Mouse (Mus musculus): ENCODE data around the gene Acsl3.
A peak's percentile ranks its signal among the peaks of the same experiment; 100 is the strongest.

The Acsl3 gene

DNA sequence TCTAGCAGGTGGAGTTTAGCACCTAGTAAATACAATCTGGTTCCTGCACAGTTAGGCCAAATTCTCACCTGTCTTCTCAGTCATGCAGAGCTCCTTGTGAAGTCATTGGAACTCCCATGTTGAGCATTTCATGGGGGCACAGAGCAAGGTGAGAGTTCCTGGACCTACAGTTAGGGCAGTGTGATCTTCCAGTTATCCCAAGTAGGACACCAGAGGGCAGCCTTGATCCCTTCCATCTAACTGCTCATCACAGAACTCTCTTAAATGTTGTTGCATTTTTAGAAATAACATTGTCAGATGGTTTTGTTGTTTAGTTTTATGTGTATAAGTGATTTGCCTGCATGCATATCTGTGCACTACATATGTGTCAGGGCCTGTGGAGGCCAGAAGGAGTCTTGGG, 29.2 kb downstream of the Acsl3 start:
- DNase-seq (ENCODE audit: low read depth): peak; percentile 29

DNA sequence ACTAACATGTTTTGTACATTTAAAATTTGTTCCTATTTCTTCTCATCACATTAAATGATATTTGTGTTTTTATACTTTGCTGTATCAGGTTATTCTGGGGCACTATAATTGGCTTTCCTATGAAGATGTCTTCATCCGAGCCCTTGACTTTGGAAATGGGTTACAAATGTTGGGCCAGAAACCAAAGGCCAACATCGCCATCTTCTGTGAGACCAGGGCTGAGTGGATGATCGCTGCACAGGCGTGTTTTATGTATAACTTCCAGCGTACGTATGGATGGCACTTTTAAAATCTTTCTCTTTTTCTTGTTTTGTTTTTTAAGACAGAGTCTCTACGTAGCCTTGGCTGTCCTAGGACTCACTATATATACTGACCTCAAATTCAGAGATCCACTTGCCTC, 30.5 kb downstream of the Acsl3 start:
- no peak for DNase-seq (ENCODE audit: low read depth)

DNA sequence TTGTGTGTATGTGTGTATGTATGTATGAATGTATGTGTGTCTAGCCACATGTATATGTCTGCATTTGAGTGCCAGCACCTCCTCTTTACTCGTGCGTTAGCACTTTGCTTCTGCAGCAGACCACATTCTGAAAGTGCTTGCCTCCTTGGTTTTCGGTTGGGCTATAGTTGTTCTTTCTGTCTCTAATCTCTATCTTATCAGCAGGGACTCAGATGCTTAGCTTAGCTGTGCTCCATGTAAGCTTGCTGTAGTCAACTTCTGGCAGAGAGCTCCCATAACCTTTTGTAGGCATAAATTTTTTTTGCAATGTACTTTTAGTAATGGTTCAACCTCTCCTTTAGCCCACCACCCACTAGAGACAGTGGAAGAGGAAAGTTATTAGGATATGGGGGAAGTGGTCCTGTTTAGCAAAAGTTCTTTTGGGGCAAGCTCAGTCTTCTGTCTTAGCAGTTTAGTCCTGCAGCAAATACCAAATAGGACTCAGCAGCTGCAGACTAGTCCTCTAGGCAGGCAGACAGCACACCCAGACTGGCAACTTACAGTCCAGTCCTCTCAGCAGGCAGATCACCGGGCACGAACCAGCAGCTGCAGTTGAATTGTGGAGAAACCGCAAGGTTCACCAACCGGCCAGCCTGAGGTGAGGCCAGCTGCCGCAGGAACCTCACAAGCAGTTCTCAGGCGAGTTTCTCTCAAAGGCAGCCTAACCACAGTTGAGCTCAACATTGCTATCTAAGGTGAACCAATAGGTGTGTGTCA, 37.1 kb downstream of the Acsl3 start:
- DNase-seq (ENCODE audit: low read depth): no peak

DNA sequence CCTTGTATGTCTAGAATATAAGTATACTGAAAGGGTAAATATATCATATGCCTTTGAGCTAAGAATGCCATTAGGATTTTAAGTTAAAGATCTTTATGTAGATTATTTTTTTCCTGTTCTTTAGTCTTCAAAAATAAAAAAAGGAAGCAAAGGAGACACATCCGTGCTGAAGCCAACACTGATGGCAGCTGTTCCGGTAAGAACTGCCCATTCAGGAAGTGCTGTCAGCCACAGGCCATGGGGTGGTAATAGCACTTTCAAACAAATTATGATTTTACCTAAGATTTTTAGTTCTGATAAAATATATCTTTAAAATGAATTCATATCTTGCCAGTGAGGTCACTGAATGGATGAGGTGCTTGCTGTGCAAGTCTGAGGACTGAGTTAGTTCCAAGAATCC, 38.7 kb downstream of the Acsl3 start:
- DNase-seq (ENCODE audit: low read depth): no peak

- DNase-seq (ENCODE audit: low read depth): no peak
Observed at GRCm38 (mm10) chr1:78696903-78697302, 39.3 kb downstream of the Acsl3 start.

- no peak for DNase-seq (ENCODE audit: low read depth)
Observed at GRCm38 (mm10) chr1:78698138-78698537, 40.5 kb downstream of the Acsl3 start.

DNA sequence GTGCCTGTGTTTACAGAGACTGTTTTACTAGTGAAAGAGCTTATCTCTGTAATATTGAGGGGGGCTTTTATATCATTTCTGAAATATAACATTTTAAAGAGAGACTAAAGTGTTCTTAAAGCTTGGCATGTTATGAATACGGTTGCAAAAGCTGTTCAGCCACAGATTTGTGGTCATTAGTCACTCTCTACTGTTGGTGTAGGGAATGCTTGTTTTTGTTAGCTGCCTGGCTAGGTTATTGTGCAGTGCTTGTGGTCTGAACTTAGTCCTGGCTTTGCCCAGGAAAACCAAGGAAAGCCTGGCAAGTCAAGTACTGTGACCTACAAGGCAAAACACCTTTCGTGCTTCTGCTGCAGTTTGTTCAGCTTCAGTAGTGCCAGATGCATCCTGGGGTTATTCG, 44.1 kb downstream of the Acsl3 start:
- DNase-seq (ENCODE audit: low read depth): no peak

- no peak for DNase-seq (ENCODE audit: low read depth)
Observed at GRCm38 (mm10) chr1:78702282-78702963, 44.8 kb downstream of the Acsl3 start.

DNA sequence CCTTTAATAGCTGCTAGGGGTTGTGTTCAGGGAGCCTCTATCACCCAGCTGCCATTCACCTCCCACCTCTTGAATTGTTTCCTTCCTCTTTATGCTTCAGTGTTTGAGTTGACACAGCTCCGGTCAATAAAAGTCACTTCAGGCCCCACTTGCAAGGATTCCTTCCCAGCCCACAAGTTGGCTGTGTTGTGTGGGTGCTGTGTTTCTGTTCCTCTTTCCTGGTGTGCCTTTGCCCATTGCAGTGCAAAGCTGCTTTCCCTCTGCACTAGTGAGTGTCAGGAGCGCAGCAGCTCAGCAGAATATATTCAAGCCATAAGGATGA, 45.3 kb downstream of the Acsl3 start:
- DNase-seq (ENCODE audit: low read depth): no peak

DNA sequence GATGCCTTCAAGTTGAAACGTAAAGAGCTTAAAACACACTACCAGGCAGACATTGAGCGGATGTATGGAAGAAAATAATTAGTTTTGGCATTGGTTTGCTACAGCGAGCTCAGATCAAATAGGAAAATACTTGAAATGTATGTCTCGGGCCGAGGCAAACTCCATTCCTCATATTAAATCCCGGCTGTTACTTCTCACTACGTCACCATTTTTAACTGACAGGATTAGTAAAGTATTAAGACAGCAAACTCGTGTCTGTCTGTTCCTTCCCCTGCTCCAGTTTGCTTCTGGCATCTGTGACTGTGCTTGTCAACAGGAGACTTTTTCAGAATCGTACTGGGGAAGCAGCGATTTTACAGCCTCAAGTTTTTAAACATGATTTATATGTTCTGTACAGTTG, 48.7 kb downstream of the Acsl3 start:
- DNase-seq (ENCODE audit: low read depth): no peak

- DNase-seq (ENCODE audit: low read depth): peak; percentile 37
Observed at GRCm38 (mm10) chr1:78707280-78707679, 49.7 kb downstream of the Acsl3 start.

- DNase-seq (ENCODE audit: low read depth): no peak
Observed at GRCm38 (mm10) chr1:78710026-78710425, 52.4 kb downstream of the Acsl3 start.

- DNase-seq (ENCODE audit: low read depth): no peak
Observed at GRCm38 (mm10) chr1:78710613-78711329, 53.1 kb downstream of the Acsl3 start.

DNA sequence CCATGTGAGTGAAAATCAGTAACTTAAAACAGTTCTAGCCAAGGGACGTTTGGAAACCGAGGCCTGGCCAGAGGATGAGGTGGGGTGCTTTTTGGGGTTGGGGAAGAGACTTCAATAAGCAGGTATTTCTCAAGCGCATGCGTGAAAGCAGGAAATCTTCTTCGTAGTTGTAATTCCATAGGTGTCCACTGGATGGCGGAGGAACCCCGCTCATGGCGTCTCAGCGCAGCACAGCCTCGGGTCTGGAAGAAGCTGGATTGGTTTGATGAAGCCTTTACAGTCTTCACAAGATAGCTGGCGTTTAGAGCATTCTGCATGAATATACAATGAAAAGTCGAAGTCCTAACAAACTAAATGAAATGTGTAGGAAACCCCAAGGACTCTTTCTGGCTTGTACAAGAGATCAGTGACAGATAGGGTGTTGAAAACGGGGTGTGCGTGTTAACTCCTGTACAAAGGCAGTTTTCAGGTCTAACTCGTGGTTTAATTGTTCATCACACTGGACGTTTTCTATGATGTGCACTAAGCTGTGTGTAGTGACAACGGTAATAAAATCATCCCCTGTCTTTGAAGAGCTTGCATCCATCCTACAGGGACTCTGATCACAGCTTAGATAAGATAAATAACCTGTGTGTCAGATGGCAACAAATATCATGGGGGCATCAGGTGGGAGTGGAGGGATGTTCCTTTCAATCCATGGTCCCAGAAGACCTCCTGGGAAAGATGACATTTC, 67.0 kb downstream of the Acsl3 start:
- peak; percentile 87 for DNase-seq (ENCODE audit: low read depth)

DNA sequence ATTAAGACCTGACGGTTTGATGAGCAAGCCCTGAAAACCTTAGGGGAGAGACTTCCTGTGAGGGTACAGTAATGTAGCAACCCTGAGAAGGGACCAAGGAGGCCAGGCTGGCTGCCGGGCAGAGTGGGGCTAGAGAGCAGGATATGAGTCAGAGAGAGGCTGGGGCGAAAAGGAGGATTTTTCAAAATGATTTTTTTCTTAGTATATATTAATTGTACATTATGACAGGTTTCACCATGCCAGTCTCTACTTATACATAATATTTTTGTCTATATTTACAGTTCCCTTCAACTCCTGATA, 67.5 kb downstream of the Acsl3 start:
- no peak for DNase-seq (ENCODE audit: low read depth)

- DNase-seq (ENCODE audit: low read depth): no peak
Observed at GRCm38 (mm10) chr1:78725617-78726223, 68.1 kb downstream of the Acsl3 start.

GRCm38 (mm10) chr1:78730114-78730720, 72.6 kb downstream of the Acsl3 start:
- no peak for DNase-seq (ENCODE audit: low read depth)

DNA sequence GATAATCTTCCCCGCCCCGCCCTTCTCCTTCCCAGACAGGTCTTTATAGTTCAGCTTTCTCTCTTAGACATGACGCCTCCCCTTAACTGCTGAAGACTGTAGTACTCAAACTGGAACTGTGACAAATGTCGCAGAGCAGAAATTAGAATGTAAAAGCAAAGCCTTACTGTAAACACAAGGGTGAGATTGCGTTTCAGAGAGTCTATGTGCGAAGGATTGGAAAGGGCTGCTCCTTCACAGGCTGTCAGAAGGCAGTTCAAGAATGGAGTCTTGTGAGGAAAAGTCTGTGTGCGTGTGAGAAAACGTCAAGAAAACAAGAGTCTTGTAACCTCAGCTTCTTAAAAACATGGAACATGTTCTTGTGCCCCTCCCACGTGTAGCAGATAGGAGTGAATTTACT, 74.7 kb downstream of the Acsl3 start:
- no peak for DNase-seq (ENCODE audit: low read depth)

DNA sequence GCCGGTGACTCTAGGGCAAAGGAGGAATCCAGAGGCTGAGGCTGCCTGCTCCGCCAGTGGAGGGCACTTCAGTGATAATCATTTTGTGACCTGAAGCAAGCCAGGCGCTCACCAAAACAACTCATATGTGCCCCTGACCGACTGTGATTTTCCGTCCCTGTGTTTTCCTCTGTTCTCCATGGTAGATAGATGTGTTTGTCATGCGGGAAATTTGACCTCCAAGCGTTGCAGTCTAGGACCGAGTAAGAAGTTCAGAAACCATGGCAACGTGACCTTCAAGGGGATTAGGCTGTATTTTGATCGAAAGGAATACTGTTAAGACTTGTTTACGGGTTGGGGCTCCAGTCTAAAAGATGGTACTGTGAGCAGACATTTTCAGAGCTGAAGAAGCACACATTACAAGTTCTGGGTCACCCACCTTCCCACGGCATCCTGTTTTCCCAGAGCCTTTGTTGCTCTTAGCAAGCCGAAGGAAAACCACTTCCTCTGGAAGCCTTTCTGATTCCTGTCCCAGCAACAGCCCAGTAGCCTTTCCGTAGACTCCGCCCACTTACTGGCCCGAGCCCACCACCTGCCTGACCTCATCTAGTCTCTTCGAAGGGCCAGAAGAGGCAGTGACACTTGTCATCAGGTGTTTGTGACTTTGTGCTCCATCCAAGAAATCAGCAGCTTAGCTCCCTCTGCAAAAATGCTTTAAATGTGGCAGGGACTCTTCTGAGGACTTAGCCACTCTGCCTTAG, 76.8 kb downstream of the Acsl3 start:
- no peak for DNase-seq (ENCODE audit: low read depth)

DNA sequence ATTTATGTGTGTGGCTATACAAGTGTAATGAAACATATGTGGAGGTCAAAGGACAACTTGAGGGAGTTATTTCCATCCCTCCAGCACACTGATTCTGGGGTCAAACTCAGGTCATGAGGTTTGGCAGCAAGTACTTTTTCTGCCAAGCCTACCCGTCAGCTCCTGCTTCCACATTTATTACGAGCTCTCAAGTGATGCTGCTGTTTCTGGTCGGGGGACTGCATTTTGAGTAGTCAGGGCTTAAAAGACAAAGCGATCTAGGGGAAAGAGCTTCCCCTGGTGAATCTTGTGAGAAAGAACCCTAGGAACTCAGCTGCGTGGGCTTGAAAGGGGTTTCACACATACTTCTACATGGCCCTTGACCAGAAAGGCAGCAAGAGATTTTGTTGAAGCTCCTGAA, 80.0 kb downstream of the Acsl3 start:
- DNase-seq (ENCODE audit: low read depth): no peak

DNA sequence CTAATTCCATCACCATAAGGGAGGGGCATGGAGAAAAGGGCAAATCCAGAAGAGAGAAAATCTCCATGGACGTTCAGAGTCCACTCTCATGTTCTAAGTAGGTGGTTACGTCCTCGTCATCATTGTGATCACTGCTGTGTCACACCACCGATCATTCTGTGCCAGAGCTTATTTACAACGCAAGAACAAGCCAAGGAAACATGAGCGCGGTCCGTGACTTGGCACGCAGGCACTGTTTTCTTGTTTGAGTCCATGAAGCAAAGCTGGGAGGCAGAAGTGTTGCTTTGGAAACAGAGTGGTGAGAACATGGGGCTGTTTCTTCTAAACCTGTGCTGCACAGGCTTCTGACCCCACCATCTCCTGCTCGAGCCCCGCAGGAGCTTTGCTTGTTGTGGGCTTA, 83.1 kb downstream of the Acsl3 start:
- no peak for DNase-seq (ENCODE audit: low read depth)
